Mouse (Mus musculus) hindlimb bud, embryonic 11.5 days (tissue): ENCODE results near the gene Gprc5b.

Experiments used
- DNase-seq: peaks from one replicate; pipeline ENCODE4 v3.0.0-alpha.2; 2012; ENCODE audit warnings: low read depth, low spot score; ENCODE audit errors: extremely low spot score

Gprc5b gene

GRCm38 (mm10) chr7:118990282-118990681, 4.7 kb downstream of the Gprc5b start:
- no peak for DNase-seq

DNA sequence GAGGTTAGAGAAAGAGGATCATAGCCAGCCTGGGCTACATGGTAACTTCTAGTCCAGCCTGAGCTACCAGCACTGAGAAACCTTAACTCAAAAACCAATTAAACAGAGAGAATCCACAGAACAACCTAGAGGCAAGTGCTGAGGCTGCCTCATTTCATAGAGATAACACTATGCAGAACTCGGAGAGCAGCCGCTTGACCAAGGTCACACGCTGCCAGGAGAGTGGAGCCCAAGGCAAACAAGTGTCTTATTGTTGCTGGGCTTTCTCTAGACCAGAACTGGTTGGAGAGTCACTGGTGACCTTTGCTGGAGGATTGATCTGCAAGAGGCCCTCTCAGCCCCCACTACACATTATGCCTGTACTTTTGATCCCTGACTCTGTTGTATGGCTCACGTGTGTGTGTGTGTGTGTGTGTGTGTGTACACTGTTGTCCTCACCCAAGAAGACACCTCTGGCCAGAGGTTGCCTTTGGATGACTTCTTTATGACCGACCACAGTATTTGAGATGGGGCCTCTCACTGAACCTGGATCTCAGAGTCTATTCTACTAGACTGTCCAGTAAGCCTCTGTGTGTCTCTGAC, 5.6 kb downstream of the Gprc5b start:
- DNase-seq: no peak

GRCm38 (mm10) chr7:118986369-118986768, 8.6 kb downstream of the Gprc5b start:
- DNase-seq: no peak

GRCm38 (mm10) chr7:118985786-118986185, 9.2 kb downstream of the Gprc5b start:
- DNase-seq: no peak

DNA sequence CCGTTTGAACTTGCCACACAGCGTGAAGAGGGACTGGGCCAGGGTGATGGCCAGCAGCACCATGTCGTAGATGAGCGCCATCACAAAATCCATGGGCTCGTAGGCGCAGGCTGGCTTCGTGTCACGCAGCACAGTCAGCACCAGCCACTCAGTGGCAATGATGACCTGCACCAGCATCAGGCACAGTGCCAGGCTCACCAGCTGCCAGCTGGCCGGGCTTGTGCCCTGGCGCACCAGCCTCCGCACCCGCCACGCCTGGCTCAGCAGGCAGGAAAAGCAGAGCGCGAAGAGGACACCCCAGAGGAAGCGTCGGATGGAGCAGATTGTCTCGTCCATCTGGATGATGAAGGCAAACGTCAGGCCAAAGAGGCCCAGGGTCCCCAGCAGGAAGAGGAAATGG, 11.1 kb downstream of the Gprc5b start:
- DNase-seq: no peak

DNA sequence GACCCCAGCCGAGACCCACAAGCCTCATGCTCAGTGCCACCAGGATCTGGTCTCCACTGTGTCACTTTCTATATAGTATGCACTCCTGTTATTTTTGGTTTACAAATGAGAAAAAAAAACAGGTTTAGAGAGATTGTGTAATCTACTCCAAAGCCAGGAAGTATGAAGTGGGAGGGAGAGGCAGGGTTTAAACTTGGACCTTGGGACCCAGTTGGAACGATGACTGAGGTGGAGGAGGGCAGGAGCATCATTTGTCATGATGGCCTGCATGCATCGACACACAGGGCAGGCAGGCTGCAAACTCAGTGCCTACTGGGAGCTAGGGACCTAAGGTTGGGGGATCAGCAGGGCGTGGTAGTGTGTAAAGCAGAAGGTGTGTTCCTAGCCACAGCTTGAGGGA, 12.4 kb downstream of the Gprc5b start:
- DNase-seq: no peak

GRCm38 (mm10) chr7:118981831-118982230, 13.2 kb downstream of the Gprc5b start:
- DNase-seq: no peak

DNA sequence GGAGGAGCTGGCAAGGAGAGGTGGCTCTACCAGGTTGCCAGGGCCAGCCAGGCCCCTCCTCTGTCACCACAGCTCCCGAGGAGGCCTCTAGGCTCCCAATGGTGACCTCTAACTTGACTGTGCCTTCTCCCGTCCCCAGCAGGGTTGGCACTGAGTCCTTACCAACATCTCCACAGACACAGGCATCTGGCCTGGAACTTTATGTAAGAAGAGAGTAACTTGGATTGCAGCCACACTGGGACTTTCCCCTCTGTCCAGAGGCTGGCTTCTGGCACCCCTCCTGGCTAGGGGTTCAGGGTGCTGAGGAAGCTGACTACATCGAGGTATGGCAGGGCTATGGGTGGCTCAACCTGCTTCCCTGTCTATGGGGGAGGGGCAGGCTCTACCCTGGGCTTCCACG, 13.7 kb downstream of the Gprc5b start:
- DNase-seq: no peak

DNA sequence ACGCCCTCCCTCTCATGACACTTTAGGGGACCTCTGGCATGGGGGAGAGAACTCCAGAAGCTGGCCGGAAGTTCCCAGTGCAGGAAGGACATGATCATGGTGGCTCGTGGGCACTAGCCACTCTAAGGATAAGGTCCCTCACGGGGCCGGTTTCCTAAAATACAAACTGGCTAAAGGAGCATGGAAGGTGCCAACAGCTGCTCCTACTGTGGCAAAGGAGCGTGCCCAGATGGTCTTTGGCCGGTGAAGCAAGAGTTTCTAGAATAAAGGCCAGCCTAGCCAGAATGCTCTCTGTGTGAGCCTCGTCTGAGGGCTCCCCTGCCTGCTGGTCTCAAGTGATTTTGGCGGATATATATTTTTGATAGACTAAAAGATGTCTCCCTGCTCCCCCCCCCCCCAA, 15.3 kb downstream of the Gprc5b start:
- no peak for DNase-seq

DNA sequence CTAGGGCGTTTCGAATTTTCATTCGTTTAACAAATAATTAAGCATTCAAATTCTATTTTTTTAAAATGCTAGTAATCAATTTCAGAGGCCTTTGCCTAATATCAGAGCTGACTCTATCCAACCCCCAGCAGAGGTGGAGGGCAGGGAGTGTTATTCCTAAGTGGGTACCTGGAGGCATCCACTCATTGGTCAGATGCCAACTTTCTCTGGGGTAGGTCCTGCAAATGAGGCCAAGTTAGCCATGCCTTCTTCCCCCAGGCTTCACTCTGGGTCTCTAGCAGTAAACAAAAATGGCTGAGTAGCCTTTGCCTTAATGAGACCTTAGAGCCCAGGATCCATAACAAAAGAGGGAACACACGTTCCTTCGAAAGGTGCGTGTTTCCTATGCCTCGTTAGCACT, 15.9 kb downstream of the Gprc5b start:
- no peak for DNase-seq

DNA sequence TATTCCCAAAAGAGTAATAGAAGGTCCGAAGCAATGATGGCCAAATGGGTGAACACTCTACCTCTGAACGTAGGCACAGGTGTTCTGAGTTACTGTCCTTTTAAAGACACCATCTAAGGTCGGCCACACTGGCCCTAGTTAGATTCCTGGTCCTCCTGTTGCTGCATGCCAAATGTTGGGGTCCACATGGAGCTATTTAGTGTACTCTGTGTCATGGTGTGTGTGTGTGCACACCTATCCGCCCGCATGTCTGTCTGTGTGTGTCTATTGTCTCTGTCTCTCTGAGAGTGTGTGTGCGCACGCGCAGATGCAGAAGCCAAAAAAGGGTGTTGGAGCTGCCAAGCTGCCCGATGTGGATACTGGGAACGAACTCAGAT, 17.9 kb downstream of the Gprc5b start:
- DNase-seq: no peak

DNA sequence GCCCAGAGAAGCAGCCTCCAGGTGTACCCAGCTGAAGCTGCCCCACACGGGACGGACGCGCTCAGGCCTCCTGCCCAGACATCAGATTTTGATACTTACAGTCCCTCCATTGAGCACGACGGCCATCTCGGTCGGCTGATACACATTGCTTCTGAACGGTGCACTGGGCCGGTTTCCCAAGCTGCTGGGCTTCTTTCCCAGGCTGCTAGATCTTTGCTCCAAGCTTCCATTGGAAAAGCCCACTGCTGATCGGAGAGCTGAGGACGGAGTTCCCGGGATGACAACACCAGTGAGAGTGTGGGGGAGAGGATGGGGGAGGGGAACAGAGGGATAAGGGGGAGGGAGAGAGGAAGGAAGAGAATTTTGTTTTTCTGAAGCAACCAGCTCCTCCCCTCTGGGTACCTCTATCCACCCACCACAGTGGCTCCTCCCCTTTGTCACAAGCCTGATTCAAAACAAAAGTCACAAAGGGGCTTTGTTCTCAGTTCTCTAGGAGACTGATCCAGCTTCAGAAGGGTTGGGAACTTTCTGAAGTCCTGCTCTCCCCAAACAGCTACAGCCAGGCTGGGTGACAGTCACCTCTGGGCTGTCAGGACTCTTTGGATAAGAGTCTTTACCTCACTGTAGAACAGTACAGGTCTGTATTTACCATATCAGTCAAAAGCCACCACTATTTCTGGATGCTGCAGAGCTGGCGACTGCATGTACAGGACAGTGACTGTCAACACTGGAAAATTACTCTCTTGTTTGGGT, 18.4 kb downstream of the Gprc5b start:
- DNase-seq: no peak

- no peak for DNase-seq
Measured at GRCm38 (mm10) chr7:118975837-118976236, 19.2 kb downstream of the Gprc5b start.

GRCm38 (mm10) chr7:118973377-118973776, 21.6 kb downstream of the Gprc5b start:
- no peak for DNase-seq

DNA sequence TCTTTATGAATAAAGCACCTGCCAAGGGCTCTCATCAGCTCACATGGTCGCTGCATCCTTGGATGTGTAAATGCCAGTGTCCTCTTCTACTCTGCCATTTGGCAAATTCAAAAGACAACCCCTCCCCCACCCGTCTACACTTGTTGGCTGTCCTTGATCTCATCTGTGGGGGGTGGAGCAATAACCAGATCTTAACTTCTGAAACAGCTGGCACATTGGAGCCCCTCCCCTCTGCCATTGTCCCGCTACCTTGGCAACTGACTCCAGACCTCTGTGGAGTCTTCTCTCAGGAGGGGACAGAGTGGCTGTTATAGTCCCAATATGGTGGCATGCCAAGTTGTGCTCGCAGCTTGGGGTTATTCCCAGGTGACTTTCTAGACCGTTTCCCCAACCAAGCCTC, 22.7 kb downstream of the Gprc5b start:
- DNase-seq: no peak

GRCm38 (mm10) chr7:118971499-118971898, 23.5 kb downstream of the Gprc5b start:
- DNase-seq: no peak

- no peak for DNase-seq
Measured at GRCm38 (mm10) chr7:118968870-118969269, 26.1 kb downstream of the Gprc5b start.

DNA sequence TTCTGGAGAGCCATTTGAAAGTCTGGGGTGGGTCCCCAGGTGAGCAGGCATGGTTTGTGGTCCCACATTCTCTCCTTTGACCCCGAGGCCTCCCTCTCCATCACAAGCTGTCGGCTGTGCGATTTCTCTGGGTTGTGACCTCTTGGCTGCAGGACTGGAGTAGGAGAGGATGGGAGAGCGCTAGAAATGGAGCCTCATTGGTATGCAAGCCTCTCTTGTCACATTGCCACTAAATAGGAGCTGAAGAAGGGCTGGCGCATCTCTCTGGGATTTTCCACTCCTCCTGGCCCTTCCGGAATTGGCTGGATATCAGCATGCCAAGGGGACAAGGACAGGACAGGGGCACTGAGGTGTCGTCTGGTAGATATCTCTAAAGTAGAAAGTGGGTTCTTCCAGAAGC, 29.8 kb downstream of the Gprc5b start:
- no peak for DNase-seq

- no peak for DNase-seq
Measured at GRCm38 (mm10) chr7:118964777-118965176, 30.2 kb downstream of the Gprc5b start.

- no peak for DNase-seq
Measured at GRCm38 (mm10) chr7:118959209-118959608, 35.8 kb downstream of the Gprc5b start.

- no peak for DNase-seq
Measured at GRCm38 (mm10) chr7:118956616-118957246, 38.3 kb downstream of the Gprc5b start.

DNA sequence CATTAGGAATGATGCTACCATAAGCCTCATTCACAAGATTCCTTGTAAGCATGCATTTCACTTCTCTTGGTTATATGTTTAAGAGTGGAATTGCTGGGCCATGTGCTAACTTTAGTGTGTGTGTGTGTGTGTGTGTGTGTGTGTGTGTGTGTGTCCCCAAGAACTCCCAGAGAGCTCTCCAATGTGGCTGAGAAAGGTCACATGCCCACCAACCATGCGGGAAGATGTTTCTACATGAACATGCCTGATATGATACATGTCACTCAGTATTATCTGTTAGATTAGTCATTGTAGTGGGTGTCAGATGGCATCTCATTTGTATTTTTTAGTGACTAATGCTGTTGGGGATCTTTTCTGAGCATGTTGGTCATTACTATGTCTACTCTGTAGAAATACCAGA, 40.0 kb downstream of the Gprc5b start:
- no peak for DNase-seq
